Mouse (Mus musculus) forebrain, embryonic 12.5 days (tissue): ENCODE data around the gene Crls1. TPM values are rescaled to one million over a fixed set of nuclear protein-coding genes. Genes with fewer than 3 reads are reported as not detected.
A peak's percentile ranks its signal among the peaks of the same experiment; 100 is the strongest.

Source experiments
- ATAC-seq: fragments of 200-750 bp; cut with Nextera tagmentation; 2 replicates; pipeline ENCODE4 v1.8.0; 2017; ENCODE audit warnings: moderate TSS enrichment; ENCODE audit not compliant: low FRiP score
- H3K27ac ChIP-seq: fragments of 300-500 bp; sonication (generic); 2 replicates; pipeline ENCODE4 v1.5.1; 2016; ENCODE audit warnings: mild to moderate bottlenecking
- H3K27me3 ChIP-seq: fragments of 300-500 bp; sonication (generic); 2 replicates; pipeline ENCODE4 v1.6.1; 2016; ENCODE audit warnings: mild to moderate bottlenecking
- H3K36me3 ChIP-seq: fragments of 300-500 bp; sonication (generic); replicated peaks from 2 replicates; pipeline ENCODE4 v1.6.1; 2016; ENCODE audit warnings: mild to moderate bottlenecking
- H3K4me1 ChIP-seq: fragments of 300-500 bp; sonication (generic); 2 replicates; pipeline ENCODE4 v1.6.1; 2016
- H3K4me2 ChIP-seq: fragments of 300-500 bp; sonication (generic); 2 replicates; pipeline ENCODE4 v1.6.1; 2016; ENCODE audit warnings: mild to moderate bottlenecking, moderate library complexity
- H3K4me3 ChIP-seq: fragments of 300-500 bp; sonication (generic); replicated peaks from 2 replicates; pipeline ENCODE4 v1.5.1; 2016; ENCODE audit warnings: mild to moderate bottlenecking
- H3K9ac ChIP-seq: fragments of 300-500 bp; sonication (generic); 2 replicates; pipeline ENCODE4 v1.6.1; 2016; ENCODE audit warnings: mild to moderate bottlenecking
- H3K9me3 ChIP-seq: fragments of 300-500 bp; sonication (generic); 2 replicates; pipeline ENCODE4 v1.6.1; 2016
- WGBS: fragments of 180-500 bp; shearing (Covaris S2); methylation state at CpG from one replicate; pipeline ENCODE4 v1.1.7; 2016; 5-methylcytosine and 5-hydroxymethylcytosine counted together
- polyA plus RNA-seq: library from polyadenylated mRNA; unstranded; fragments of >200 nt; fragmentation: Nextera tagmentation; extraction: Ambion mirVana; gene quantifications from 2 replicates; pipeline ENCODE4 v1.2.1, GENCODE M21; 2016

Crls1 gene
- polyA plus RNA-seq: 10.7 and 25.7 TPM in 2 replicates

- peak within 1 kb of the TSS; percentile 96 for H3K4me3 ChIP-seq
- peak within 1 kb of the TSS; percentile 76 for H3K4me2 ChIP-seq
- H3K36me3 ChIP-seq: peaks cover 19% of the 10 kb centered on the region
- peak within 1 kb of the TSS; percentile 97 for H3K9ac ChIP-seq
- peaks cover 14% of the 10 kb centered on the region for H3K4me1 ChIP-seq
- H3K27me3 ChIP-seq: no peaks in the 10 kb centered on the region
- WGBS: under 1% methylated on average over 93 of the region's 96 CpGs
- no peaks in the 10 kb centered on the region for H3K9me3 ChIP-seq
- peak; percentile 93 for ATAC-seq
- peak within 1 kb of the TSS; percentile 86 for H3K27ac ChIP-seq
These were observed at the start of gene Crls1 for GRCm38 (mm10) chr2:132846407-132847358. Gene Crls1 (plus strand): TSS chr2:132846666.

DNA sequence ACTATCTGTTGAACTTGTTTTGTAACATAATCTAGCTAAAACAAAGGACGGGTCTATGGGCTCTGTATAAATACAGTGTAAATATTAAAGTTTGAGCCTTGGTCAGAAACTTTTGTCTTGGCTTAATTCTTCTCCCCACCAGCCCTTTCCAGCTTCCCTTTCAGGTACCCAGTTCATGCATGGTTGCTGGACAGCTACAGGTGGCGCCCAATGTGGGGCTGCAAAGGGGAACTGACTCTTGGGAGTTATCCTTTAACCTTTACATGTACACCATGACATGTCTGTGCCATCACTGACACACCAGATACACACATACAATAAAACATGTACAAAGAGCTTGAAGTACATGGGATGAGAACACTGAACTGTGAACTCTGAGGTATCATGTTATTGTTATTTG, 43.5 kb upstream of the Crls1 start:
- no peak overlapping the region for H3K27ac ChIP-seq
- H3K9me3 ChIP-seq: no peaks in the 10 kb centered on the region
- ATAC-seq: no peak
- H3K4me3 ChIP-seq: no peak overlapping the region
- no peaks in the 10 kb centered on the region for H3K4me1 ChIP-seq
- no peak overlapping the region for H3K9ac ChIP-seq
- WGBS: 85% methylated on average over 2 of the region's 2 CpGs
- H3K27me3 ChIP-seq: no peaks in the 10 kb centered on the region
- no peak overlapping the region for H3K4me2 ChIP-seq
- peaks cover 47% of the 10 kb centered on the region for H3K36me3 ChIP-seq

DNA sequence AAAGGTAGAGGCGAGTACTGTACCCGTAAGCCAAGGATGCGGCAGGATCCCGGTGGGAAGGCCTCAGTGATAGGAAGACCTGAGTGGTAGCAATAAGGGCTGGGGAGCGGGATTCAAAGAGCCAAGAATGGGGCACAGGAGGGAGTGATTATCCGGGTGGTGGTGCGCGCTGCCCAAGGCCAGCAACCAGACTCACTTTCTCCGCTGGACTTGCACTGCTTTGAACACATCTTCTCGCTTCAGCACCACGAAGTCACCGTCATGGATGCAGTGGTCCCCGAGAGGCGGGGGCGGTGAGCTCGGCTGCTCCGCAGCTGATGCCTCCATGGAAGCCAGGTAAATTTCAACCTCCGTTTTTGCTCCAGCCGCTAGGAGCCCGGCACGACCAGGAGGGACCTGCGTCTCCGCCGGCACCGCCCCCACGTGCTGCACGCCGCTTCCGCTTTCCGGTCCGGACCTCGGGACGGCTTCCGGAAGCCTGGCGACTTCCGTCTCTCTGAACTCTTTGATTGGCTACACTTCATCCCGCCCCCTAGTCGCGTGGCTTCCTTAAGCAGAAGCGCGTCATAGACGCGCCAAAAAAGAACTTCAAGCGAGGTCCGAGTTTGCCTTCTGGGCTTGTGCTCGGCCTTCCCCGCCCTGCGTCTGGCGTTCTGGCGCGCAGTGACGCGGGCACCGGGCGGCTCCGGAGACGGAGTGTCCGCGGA, 30.7 kb upstream of the Crls1 start, which contains the start of the genes Trmt6 and Mcm8:
Trmt6 (minus strand) TSS at position 448 of the 707 bp plus-strand sequence.
Mcm8 (plus strand) TSS at position 534 of the 707 bp plus-strand sequence.
- peak; percentile 100 for ATAC-seq
- no peaks in the 10 kb centered on the region for H3K27me3 ChIP-seq
- peak within 1 kb of the TSS; percentile 69 for H3K9ac ChIP-seq
- H3K4me2 ChIP-seq: peak within 1 kb of the TSS; percentile 81
- H3K9me3 ChIP-seq: no peaks in the 10 kb centered on the region
- under 1% methylated on average over 59 of the region's 59 CpGs for WGBS
- peaks cover 24% of the 10 kb centered on the region for H3K36me3 ChIP-seq
- H3K4me1 ChIP-seq: peaks cover 19% of the 10 kb centered on the region
- H3K27ac ChIP-seq: 0 out of 2 replicates have a peak within 1 kb of the TSS, but pooled peaks have one; percentile 50
- H3K4me3 ChIP-seq: peak within 1 kb of the TSS; percentile 86

- no peaks in the 10 kb centered on the region for H3K9me3 ChIP-seq
- H3K36me3 ChIP-seq: peaks cover 38% of the 10 kb centered on the region
These were observed 5.4 kb upstream of the Crls1 start for GRCm38 (mm10) chr2:132841071-132841470.

GRCm38 (mm10) chr2:132847581-132847980, 1.1 kb downstream of the Crls1 start:
- H3K4me3 ChIP-seq: peak overlapping the region; percentile 96
- WGBS: 37% methylated on average over 7 of the region's 7 CpGs
- no peaks in the 10 kb centered on the region for H3K27me3 ChIP-seq
- no peaks in the 10 kb centered on the region for H3K9me3 ChIP-seq
- H3K9ac ChIP-seq: peak overlapping the region; percentile 97
- peak overlapping the region; percentile 76 for H3K4me2 ChIP-seq
- H3K27ac ChIP-seq: no peak overlapping the region
- H3K4me1 ChIP-seq: peaks cover 14% of the 10 kb centered on the region
- no peak for ATAC-seq
- peaks cover 24% of the 10 kb centered on the region for H3K36me3 ChIP-seq

More at GRCm38 (mm10) chr2:132841071-132841470, 5.4 kb upstream of the Crls1 start:
- H3K27ac ChIP-seq: no peak overlapping the region
- H3K4me1 ChIP-seq: no peaks in the 10 kb centered on the region
- H3K4me3 ChIP-seq: no peak overlapping the region
- H3K27me3 ChIP-seq: no peaks in the 10 kb centered on the region
- no peak overlapping the region for H3K9ac ChIP-seq
- ATAC-seq: no peak
- 95% methylated on average over 4 of the region's 4 CpGs for WGBS
- no peak overlapping the region for H3K4me2 ChIP-seq

- no peak for ATAC-seq
- no peak overlapping the region for H3K27ac ChIP-seq
- peaks cover 14% of the 10 kb centered on the region for H3K4me1 ChIP-seq
- peaks cover 21% of the 10 kb centered on the region for H3K36me3 ChIP-seq
- 89% methylated on average over 4 of the region's 4 CpGs for WGBS
- no peaks in the 10 kb centered on the region for H3K9me3 ChIP-seq
- H3K27me3 ChIP-seq: no peaks in the 10 kb centered on the region
- H3K4me3 ChIP-seq: no peak overlapping the region
- no peak overlapping the region for H3K9ac ChIP-seq
- H3K4me2 ChIP-seq: peak overlapping the region; percentile 76
These were observed 1.9 kb downstream of the Crls1 start for GRCm38 (mm10) chr2:132848361-132848760.

DNA sequence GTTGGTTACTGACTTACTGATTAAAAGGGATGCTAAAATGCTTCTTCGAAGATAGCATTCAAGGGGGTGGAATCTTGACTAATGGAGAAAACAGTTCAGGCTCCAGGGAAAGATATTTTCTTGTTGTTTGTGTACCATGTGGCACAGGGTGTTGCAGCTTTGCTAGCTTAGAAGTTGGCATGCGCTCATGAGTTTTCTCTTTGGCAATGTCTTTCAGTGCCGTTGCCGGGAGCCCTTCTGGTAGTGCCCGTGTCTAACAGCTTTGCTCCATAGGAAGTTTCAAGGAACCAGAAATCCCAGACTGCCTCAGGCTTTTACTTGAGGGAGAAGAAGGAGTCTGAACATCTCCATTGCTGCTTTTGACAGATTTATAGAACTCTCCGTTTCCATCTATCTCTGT, 2.7 kb downstream of the Crls1 start:
- H3K36me3 ChIP-seq: peaks cover 23% of the 10 kb centered on the region
- H3K27ac ChIP-seq: no peak overlapping the region
- H3K9me3 ChIP-seq: no peaks in the 10 kb centered on the region
- H3K4me2 ChIP-seq: no peak overlapping the region
- H3K4me3 ChIP-seq: no peak overlapping the region
- no peaks in the 10 kb centered on the region for H3K27me3 ChIP-seq
- H3K9ac ChIP-seq: no peak overlapping the region
- H3K4me1 ChIP-seq: peaks cover 14% of the 10 kb centered on the region
- no peak for ATAC-seq
- 96% methylated on average over 6 of the region's 6 CpGs for WGBS

- Histone ChIP-seq H3K4me2 (no peak overlapping the region), H3K27me3 (no peaks in the 10 kb centered on the region), H3K9ac (no peak overlapping the region), H3K36me3 (peaks cover 26% of the 10 kb centered on the region), H3K4me3 (no peak overlapping the region), H3K4me1 (peaks cover 5% of the 10 kb centered on the region), H3K27ac (no peak overlapping the region), H3K9me3 (no peaks in the 10 kb centered on the region)
- ATAC-seq: no peak
- WGBS: 87% methylated on average over 1 of the region's 1 CpGs
These were observed 6.6 kb downstream of the Crls1 start for GRCm38 (mm10) chr2:132853051-132853450.

GRCm38 (mm10) chr2:132856333-132856732, 9.9 kb downstream of the Crls1 start:
- ATAC-seq: no peak
- no peak overlapping the region for H3K9ac ChIP-seq
- H3K36me3 ChIP-seq: peaks cover 19% of the 10 kb centered on the region
- H3K9me3 ChIP-seq: no peaks in the 10 kb centered on the region
- H3K4me2 ChIP-seq: no peak overlapping the region
- no peak overlapping the region for H3K27ac ChIP-seq
- no peaks in the 10 kb centered on the region for H3K4me1 ChIP-seq
- no peaks in the 10 kb centered on the region for H3K27me3 ChIP-seq
- 80% methylated on average over 5 of the region's 5 CpGs for WGBS
- no peak overlapping the region for H3K4me3 ChIP-seq

DNA sequence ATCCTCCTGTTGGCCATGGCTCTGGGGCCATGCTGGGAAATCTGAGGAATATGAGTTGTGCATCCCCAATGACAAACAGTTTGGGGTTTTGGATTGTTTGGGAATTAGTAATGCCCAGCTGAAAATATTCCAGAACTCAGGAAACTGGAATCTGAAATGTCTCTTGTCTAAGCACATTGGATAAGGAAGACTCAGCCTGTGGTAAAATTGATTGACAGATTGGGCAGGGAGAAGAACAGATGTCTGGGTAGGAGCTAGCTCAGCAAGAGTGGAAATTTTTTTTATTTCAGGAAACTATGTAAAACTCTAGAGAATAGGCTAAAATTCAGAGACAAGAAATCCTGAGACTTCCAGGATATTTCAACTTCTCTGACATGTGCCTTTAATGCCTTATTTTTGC, 14.0 kb downstream of the Crls1 start:
- Histone ChIP-seq H3K4me3 (no peak overlapping the region), H3K27ac (no peak overlapping the region), H3K4me1 (no peaks in the 10 kb centered on the region), H3K4me2 (no peak overlapping the region), H3K36me3 (peaks cover 10% of the 10 kb centered on the region), H3K9me3 (no peaks in the 10 kb centered on the region), H3K9ac (no peak overlapping the region), H3K27me3 (no peaks in the 10 kb centered on the region)
- no peak for ATAC-seq

DNA sequence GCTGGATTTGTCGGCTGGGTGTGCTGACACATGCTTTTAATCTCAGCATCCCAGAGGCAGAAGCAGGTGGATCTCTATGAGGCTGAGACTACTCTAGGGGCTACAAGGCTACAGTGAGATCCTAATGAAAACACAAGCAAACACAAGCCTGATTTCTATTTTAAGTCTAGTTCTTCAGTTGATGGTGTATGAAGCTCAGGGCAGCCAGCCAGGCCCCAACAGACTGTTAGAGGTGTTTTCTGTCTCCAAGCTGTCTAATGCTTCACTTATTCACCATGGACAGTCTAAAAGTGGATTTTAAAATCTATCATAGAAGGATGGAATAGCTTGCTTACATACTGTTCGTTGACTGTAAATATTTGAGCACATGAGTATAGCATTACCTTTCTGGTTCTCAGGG, 15.0 kb downstream of the Crls1 start:
- Histone ChIP-seq H3K27ac (no peak overlapping the region), H3K4me2 (no peak overlapping the region), H3K36me3 (peaks cover 17% of the 10 kb centered on the region), H3K9me3 (no peaks in the 10 kb centered on the region), H3K4me3 (no peak overlapping the region), H3K9ac (no peak overlapping the region), H3K27me3 (no peaks in the 10 kb centered on the region), H3K4me1 (no peaks in the 10 kb centered on the region)
- no peak for ATAC-seq
- 96% methylated on average over 2 of the region's 2 CpGs for WGBS

- no peak for ATAC-seq
- Histone ChIP-seq H3K4me1 (no peaks in the 10 kb centered on the region), H3K4me3 (no peak overlapping the region), H3K4me2 (no peak overlapping the region), H3K36me3 (peaks cover 22% of the 10 kb centered on the region), H3K9me3 (no peaks in the 10 kb centered on the region), H3K27me3 (no peaks in the 10 kb centered on the region), H3K9ac (no peak overlapping the region), H3K27ac (no peak overlapping the region)
- WGBS: 93% methylated on average over 2 of the region's 2 CpGs
These were observed 16.9 kb downstream of the Crls1 start for GRCm38 (mm10) chr2:132863325-132863724.
